Mouse (Mus musculus) liver, embryonic 11.5 days (tissue): ENCODE data around the gene Ldb2. TPM values are rescaled to one million over a fixed set of nuclear protein-coding genes. Genes with fewer than 3 reads are reported as not detected.

Source experiments
- ATAC-seq: fragments of 200-750 bp; cut with Nextera tagmentation; replicated peaks from 2 replicates; pipeline ENCODE4 v1.8.0; 2017; ENCODE audit warnings: moderate number of reproducible peaks, mild to moderate bottlenecking, moderate TSS enrichment, moderate library complexity; ENCODE audit not compliant: low FRiP score
- DNase-seq: peaks from one replicate; pipeline ENCODE4 v3.0.0-alpha.2; 2017; ENCODE audit warnings: low spot score
- H3K27ac ChIP-seq: fragments of 300-500 bp; sonication (generic); 2 replicates; pipeline ENCODE4 v1.5.1; 2014; ENCODE audit warnings: mild to moderate bottlenecking, low read depth, low read length, control low read depth
- H3K27me3 ChIP-seq: fragments of 300-500 bp; sonication (generic); replicated peaks from 2 replicates; pipeline ENCODE4 v1.6.1; 2014; ENCODE audit warnings: low read length, mixed read lengths; ENCODE audit not compliant: control insufficient read depth, insufficient read depth
- H3K36me3 ChIP-seq: fragments of 300-500 bp; sonication (generic); 2 replicates; pipeline ENCODE4 v1.6.1; 2014; ENCODE audit warnings: mild to moderate bottlenecking, low read length, moderate library complexity, mixed read lengths; ENCODE audit not compliant: control insufficient read depth, insufficient read depth
- H3K4me1 ChIP-seq: fragments of 300-500 bp; sonication (generic); replicated peaks from 2 replicates; pipeline ENCODE4 v1.6.1; 2014; ENCODE audit warnings: low read length, mixed read lengths; ENCODE audit not compliant: control insufficient read depth, insufficient read depth
- H3K4me2 ChIP-seq: fragments of 300-500 bp; sonication (generic); 2 replicates; pipeline ENCODE4 v1.6.1; 2014; ENCODE audit warnings: mild to moderate bottlenecking, control low read depth, moderate library complexity
- H3K4me3 ChIP-seq: fragments of 300-500 bp; sonication (generic); 2 replicates; pipeline ENCODE4 v1.5.1; 2014; ENCODE audit warnings: low read depth, low read length, control low read depth
- H3K9ac ChIP-seq: fragments of 300-500 bp; sonication (generic); 2 replicates; pipeline ENCODE4 v1.6.1; 2014; ENCODE audit warnings: low read depth, low read length, control low read depth
- H3K9me3 ChIP-seq: fragments of 300-500 bp; sonication (generic); 2 replicates; pipeline ENCODE4 v1.6.1; 2016; ENCODE audit warnings: low read length, inconsistent platforms, mixed read lengths; ENCODE audit not compliant: control insufficient read depth
- WGBS: fragments of 180-500 bp; shearing (Covaris S2); extraction: QIAGEN DNeasy Blood & Tissue Kit; methylation state at CpG from one replicate; pipeline ENCODE4 v1.1.7; 2014; 5-methylcytosine and 5-hydroxymethylcytosine counted together
- polyA plus RNA-seq: library from polyadenylated mRNA; unstranded; fragments of >200 nt; fragmentation: Nextera tagmentation; extraction: Ambion mirVana; gene quantifications from 2 replicates; pipeline ENCODE4 v1.2.1, GENCODE M21; 2014

Ldb2 gene
- polyA plus RNA-seq, 1 experiment from 2014 or later = 12.6 TPM

- Histone ChIP-seq H3K4me1 (no peaks in the 10 kb centered on the region), H3K9ac (no peak overlapping the region), H3K27ac (no peak overlapping the region), H3K36me3 (no peaks in the 10 kb centered on the region), H3K27me3 (no peaks in the 10 kb centered on the region), H3K4me3 (no peak overlapping the region), H3K4me2 (no peak overlapping the region), H3K9me3 (no peaks in the 10 kb centered on the region)
- no peak for ATAC-seq
- no peak for DNase-seq
- 95% methylated on average over 1 of the region's 1 CpGs for WGBS
Measured at GRCm38 (mm10) chr5:44491526-44491925, 308.0 kb downstream of the Ldb2 start.

DNA sequence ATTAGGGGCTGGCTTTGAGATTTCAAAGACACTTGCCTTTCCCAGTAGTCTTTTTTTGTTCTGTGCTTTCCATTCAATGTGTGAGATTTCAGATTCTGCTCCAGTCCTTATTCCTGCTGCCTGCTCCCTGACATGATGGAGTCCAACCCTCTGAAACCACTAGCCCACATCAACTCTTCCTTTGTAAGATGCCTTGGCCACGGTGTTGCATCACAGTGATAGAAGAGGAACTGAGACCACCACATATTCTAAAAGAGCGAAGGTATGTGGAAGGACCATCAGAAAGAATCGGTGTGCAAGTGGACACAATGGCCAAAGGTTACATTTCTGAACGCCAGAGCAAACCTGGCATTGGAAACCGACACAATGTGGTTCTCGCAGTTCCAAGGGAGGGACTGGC is 309.0 kb downstream of the Ldb2 start:
- Histone ChIP-seq H3K4me2 (no peak overlapping the region), H3K27me3 (no peaks in the 10 kb centered on the region), H3K27ac (no peak overlapping the region), H3K9ac (no peak overlapping the region), H3K36me3 (no peaks in the 10 kb centered on the region), H3K4me3 (no peak overlapping the region), H3K4me1 (no peaks in the 10 kb centered on the region), H3K9me3 (no peaks in the 10 kb centered on the region)
- WGBS = 82% methylated on average over 6 of the region's 6 CpGs
- ATAC-seq (no peak), DNase-seq (no peak)

DNA sequence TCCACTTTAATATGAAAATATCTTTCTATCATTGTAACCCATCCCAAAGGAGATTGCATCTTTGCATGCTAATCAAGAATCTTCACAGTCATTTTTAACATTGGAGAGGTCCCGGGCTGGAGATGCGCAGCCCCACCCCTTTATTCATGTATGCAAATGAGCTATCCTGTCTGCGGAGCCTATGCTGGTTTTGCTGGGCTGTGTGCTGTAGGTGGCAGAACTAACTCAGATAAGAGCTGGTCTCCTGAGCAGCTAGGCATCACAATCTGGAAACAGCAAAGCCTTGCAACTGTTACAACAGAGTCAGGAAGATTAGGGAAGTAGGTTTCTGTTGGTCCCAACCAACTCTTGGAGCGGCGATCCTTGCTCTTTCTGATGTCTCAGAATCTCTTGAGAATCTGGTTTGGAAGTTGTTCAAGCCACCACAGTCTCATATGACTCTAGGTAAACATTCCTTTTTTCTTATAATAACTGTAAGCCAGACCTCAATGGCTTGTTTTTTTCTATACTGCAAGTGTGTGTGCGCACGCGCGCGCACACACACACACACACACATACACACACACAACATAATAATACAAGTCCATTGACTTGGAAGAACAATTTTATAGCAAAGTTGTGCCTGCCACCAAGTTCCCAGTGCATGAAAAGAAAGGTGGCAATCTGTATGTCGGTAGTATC is 315.9 kb downstream of the Ldb2 start:
- Histone ChIP-seq H3K36me3 (no peaks in the 10 kb centered on the region), H3K4me2 (no peak overlapping the region), H3K4me1 (no peaks in the 10 kb centered on the region), H3K9me3 (no peaks in the 10 kb centered on the region), H3K4me3 (no peak overlapping the region), H3K9ac (no peak overlapping the region), H3K27ac (no peak overlapping the region), H3K27me3 (no peaks in the 10 kb centered on the region)
- WGBS = 71% methylated on average over 11 of the region's 11 CpGs
- ATAC-seq (no peak), DNase-seq (no peak)

DNA sequence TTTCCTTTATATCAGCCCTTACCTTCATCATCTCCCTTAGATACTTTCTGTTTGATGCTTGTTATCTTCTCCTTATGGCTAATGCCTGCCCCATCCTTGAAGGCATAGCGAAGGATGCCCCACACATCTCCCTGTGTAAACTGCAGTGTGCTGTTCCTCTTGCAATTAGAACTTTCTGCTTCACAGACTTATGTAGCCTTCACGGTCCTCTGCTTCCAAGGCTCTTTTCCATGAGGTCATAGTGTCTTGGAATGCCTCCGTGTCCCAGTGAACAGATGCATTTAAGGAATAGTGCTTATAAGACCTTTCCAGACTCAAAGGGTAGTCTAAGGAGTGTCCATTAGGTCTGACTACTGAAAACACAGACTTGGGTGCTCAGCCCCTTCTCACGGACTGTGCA is 318.1 kb downstream of the Ldb2 start:
- Histone ChIP-seq H3K4me1 (no peaks in the 10 kb centered on the region), H3K4me2 (no peak overlapping the region), H3K9me3 (no peaks in the 10 kb centered on the region), H3K4me3 (no peak overlapping the region), H3K27me3 (no peaks in the 10 kb centered on the region), H3K9ac (no peak overlapping the region), H3K36me3 (no peaks in the 10 kb centered on the region), H3K27ac (no peak overlapping the region)
- DNase-seq (no peak), ATAC-seq (no peak)
- WGBS = 79% methylated on average over 4 of the region's 4 CpGs

- H3K4me3 ChIP-seq = no peak overlapping the region
- ATAC-seq (no peak), DNase-seq (no peak)
- H3K27me3 ChIP-seq = no peaks in the 10 kb centered on the region
- no peaks in the 10 kb centered on the region for H3K4me1 ChIP-seq
- H3K4me2 ChIP-seq = no peak overlapping the region
- no peak overlapping the region for H3K9ac ChIP-seq
- whole genome bisulfite sequencing = 29% methylated on average over 4 of the region's 4 CpGs
- H3K9me3 ChIP-seq = no peaks in the 10 kb centered on the region
- H3K27ac ChIP-seq = no peak overlapping the region
- no peaks in the 10 kb centered on the region for H3K36me3 ChIP-seq
Measured at GRCm38 (mm10) chr5:44476356-44476755, 323.1 kb downstream of the Ldb2 start.

DNA sequence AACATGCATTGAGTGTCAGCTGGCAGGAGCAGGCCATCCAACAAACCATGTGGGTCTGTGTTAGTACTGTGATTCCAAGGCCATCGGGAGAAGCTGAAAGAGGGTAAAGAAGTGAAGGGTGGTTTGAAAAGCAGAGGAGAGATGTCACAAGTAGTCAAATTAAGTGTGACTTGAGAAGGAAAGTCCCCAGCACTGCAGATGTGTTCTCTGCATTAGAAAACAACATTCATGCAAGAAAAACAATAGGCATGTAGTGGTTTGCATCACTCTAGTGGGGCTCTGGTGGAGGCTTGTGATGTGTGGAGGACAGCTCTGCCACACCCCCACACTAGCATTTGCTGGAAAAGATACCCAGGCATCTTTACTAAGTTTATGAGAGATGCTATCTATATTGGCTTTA is 323.9 kb downstream of the Ldb2 start:
- H3K27me3 ChIP-seq = no peaks in the 10 kb centered on the region
- H3K4me3 ChIP-seq = no peak overlapping the region
- H3K36me3 ChIP-seq = no peaks in the 10 kb centered on the region
- DNase-seq (no peak), ATAC-seq (no peak)
- H3K9me3 ChIP-seq = no peaks in the 10 kb centered on the region
- H3K27ac ChIP-seq = no peak overlapping the region
- WGBS = 90% methylated on average over 1 of the region's 1 CpGs
- no peak overlapping the region for H3K4me2 ChIP-seq
- no peaks in the 10 kb centered on the region for H3K4me1 ChIP-seq
- H3K9ac ChIP-seq = no peak overlapping the region

GRCm38 (mm10) chr5:44473857-44474762 is 325.4 kb downstream of the Ldb2 start:
- H3K27me3 ChIP-seq = no peaks in the 10 kb centered on the region

GRCm38 (mm10) chr5:44465238-44465637 is 334.2 kb downstream of the Ldb2 start:
- Histone ChIP-seq H3K4me2 (no peak overlapping the region), H3K4me1 (no peaks in the 10 kb centered on the region), H3K4me3 (no peak overlapping the region), H3K27me3 (no peaks in the 10 kb centered on the region), H3K9me3 (no peaks in the 10 kb centered on the region), H3K9ac (no peak overlapping the region), H3K36me3 (no peaks in the 10 kb centered on the region), H3K27ac (no peak overlapping the region)
- WGBS = 60% methylated on average over 4 of the region's 4 CpGs
- ATAC-seq (no peak), DNase-seq (no peak)

More at GRCm38 (mm10) chr5:44473857-44474762, 325.4 kb downstream of the Ldb2 start:
- no peak for ATAC-seq
- Histone ChIP-seq H3K4me2 (no peak overlapping the region), H3K27ac (no peak overlapping the region), H3K36me3 (no peaks in the 10 kb centered on the region), H3K4me3 (no peak overlapping the region), H3K9ac (no peak overlapping the region), H3K4me1 (no peaks in the 10 kb centered on the region), H3K9me3 (no peaks in the 10 kb centered on the region)
- 85% methylated on average over 10 of the region's 10 CpGs for WGBS
- DNase-seq = no peak
